Mouse (Mus musculus): ENCODE results near the gene Itpr3. TPM values are rescaled to one million over a fixed set of nuclear protein-coding genes. Genes with fewer than 3 reads are reported as not detected.

Gene Itpr3
- total RNA-seq, 2 experiments from 2014 or later, result 3.6 to 6.2 TPM

DNA sequence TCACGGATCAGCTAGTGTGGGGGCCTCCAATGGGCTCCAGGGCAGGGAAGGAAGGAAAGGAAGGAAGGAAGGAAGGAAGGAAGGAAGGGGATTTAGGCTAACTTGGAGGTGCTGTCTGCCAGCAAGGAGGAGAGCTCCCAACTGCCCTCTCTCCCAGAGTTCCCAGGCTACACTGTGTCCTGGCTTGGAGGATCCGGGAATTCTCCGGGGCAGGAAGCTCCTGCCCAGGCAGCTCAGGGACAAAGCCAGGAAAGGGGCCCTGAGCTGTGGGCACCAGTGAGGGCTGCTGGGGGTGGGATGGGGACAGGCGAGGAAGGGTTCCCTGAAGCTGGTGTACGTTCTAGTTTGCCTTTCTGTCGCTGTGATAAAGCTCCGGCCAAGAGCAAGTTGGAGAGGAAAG is 20.6 kb upstream of the Itpr3 start:
- no peak for ATAC-seq (replicated peaks; ENCODE audit: poor library complexity)

DNA sequence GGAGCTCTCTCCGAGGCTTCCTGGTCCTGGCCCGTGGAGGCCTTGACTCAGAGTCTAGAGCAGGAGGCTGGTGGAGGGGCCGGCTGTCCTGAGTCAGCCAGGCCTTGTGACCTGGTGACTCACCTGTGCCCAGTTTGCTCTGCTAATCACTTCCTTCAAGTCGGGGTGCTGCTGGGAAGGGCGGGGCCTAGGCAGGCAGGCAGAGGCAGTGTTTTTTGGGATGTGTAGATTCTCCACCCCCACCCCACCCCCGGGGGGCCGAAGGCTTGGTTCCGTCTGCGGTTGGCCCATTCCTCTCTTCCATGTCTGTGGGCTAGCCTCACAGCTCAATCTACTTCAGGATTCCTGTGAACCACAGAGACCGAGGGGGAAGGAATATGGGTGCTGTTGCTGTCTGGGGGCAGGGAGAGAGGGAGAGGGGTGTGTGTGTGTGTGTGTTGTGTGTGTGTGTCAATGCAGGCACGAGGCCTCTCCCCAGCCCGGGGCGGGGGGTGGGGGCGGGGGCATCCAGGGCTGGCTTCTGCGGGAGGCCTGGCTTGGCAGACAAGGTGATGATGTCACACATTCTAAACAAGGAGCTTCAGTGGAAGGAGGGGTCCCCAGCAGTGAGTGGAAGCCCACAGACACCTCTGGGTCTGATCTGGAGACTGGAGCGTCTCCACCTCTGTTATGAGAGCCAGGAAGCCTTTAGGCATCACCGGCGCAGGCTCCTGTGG is 18.6 kb upstream of the Itpr3 start:
- no peak for ATAC-seq (replicated peaks; ENCODE audit: poor library complexity)

DNA sequence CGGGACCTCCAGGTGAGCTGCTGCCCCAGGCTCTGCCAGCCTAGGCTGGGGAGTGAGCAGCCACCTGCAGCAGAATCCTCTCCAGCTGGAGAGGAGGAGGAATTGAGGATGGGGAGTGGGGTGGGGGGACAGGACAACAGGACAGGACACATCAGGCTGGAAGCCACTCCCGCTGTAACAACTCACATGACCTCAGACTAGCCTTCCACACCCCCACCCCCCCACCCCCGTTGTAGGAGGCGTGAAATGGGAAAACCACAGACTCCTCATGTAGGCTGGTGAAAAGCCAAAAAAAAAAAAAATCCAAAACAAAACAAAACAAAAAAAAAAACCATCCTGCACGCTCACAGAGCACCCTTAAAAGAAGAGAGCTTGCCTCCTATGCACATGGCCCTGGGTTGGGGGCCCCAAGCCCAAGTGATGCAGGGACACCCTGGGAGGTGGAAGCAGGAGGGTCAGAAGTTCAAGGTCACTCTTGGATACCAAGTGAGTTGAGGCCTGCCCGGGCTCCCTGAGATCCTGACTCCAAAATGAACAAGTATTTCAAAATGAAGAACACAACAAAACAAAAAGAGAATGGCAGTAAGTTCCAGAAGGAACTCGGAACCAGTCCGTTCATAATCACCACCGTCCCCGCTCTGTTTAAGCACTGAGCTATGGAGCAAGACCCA is 17.5 kb upstream of the Itpr3 start:
- ATAC-seq (replicated peaks; ENCODE audit: poor library complexity), result no peak

DNA sequence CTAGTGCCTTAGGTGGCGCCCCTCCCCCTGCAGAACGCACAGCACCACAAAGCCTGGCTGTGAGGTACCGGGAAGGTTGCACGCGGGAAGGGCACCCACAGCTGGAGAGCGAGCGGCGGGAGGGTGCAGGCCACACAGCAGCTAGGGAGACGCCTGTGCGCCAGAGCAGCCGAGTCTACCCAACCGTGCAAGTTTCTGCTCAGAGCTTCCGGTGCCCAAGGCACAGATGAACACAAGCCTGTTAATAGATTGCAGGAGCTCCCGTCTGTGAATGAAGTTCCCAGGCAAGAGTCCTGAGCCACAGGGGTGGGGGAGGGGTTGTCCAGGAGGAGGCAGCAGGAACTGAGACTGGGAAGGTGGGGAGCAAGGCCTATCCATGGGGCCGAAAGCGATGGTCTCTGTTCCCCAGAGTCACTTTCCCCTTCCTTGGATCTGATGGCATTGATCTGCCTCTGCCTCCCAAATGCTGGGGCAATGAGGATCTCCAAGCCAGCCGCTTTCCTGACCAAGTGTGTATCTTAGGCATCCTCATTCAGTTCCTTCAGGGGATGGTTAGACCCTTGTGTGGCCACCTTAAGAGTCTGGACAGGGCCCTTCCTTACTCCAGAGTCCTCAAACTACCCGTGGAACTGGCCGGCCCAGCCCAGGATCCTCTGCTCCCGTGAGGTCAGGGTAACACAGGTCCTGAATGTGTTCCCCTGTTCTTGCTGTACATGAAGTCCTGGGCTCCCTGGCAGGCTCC is 16.6 kb upstream of the Itpr3 start:
- ATAC-seq (replicated peaks; ENCODE audit: poor library complexity), result no peak

DNA sequence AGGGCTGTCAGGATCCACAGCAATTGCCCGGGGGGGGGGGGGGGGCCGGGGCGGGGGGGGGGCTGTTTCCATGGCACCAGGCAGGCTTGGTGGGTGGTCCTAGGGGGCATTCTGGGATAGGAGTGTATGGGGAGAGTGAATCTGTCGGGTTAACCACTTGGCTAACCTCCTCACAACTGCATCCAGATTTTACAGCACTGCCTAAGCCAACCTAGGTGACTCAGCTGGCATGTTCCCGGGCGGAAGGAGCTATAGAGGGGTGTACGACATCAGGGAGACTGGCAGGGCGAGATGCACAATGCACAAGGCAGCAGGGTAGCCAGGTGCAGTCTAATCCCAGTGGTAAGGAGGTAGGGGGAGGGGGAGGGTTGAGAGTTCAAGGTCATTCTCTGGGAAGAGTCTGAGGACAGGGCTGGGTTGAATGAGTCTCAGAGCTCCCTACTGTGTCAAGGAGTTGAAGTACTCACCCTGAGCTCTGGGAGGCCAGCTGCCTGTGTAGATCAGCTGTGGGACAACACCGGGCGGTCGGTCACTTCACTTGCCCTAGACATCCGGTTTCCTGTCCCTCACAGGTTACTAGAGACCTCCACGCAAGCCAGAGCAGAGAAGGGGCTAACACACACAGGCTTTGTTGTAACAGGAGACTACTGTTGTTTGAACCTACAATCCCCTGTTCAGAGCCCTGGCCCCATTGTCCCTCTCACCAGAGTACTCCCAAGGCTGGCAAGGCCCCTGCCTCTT is 15.9 kb upstream of the Itpr3 start:
- no peak for ATAC-seq (replicated peaks; ENCODE audit: poor library complexity)

DNA sequence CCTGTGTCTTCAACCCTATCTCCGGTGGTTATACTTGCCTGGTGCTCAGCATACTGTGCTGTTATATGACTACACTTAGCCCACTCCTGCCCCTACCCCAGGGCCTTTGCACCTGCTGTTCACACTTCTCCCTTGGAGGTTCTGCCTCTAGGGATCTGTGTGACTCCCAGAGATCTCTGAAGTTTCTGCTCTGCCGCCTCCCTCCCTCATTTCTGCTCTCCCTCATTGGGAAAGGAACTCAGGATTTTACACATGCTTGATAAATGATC is 15.4 kb upstream of the Itpr3 start:
- ATAC-seq (replicated peaks; ENCODE audit: poor library complexity), result no peak

DNA sequence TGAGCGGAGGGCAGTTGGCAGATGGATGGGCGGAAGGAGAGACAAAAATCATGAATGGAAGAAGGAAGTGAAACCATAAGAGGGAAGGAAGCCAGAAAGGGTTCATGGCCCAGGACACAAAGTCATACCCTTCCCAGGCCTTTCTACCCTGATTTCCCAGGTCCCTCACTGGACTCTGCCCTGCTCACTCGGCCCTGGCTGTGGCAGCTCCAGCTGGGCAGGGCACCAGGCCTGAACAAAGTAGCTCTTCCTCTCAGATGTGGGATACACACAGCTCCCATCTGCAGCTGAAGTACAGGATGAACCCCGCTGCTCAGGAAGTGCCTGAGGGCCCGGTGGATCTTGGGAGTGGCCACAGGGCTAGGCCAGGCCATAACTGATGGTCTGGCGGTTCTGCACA is 14.3 kb upstream of the Itpr3 start:
- ATAC-seq (replicated peaks; ENCODE audit: poor library complexity), result peak; percentile 48

DNA sequence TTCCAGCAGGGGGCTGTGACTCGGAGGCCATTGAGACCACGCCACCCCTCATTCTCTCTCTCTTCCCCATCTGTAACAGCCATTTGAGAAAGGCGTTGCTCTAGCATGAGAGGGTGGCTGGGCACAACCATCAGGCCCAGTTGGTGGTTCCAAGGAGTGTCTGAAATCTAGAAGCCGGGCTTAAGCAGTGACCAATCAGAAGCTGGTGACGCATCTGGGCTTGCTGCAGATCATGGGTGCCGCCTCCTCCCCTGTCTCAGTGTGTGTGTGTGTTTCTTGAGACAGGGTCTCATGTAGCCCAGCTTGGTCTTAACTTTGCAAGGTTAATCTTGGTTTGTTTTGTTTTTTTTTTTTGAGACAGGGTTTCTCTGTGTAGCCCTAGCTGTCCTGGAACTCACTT is 11.9 kb upstream of the Itpr3 start:
- no peak for ATAC-seq (replicated peaks; ENCODE audit: poor library complexity)

DNA sequence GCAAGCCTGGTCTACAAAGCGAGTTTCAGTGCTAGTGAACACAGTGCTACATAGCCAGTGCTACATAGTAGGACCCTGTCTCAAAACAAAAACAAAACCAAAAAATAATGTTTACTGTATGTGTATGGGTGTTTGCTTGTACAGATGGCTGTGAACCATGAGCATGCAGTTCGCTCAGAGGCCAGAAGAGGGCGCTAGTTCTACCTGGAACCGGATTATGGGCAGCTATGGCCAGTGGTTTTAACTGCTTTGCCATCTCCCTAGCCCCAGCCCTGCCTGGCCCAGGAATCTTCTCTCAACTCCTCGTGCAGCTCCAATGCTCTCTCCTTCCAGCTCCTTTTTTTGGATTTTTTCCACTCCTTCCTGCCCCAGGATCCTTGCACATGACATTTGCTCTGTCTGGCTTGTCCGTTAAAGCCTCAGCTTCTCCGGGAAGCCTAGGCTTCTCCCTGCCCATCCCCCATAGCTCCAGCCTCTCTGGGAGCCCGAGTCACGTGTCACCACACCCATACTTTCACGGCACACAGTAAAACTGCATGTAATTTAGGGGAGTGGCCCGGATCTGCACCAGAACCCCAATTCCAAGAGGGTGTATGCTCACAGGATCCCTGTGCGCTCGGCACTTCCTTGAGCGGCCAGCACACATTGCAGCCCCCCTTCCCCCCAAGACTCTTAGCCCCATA is 9.2 kb upstream of the Itpr3 start:
- peak; percentile 36; the same call in 1 of the 2 replicates for ATAC-seq (replicated peaks; ENCODE audit: poor library complexity)

DNA sequence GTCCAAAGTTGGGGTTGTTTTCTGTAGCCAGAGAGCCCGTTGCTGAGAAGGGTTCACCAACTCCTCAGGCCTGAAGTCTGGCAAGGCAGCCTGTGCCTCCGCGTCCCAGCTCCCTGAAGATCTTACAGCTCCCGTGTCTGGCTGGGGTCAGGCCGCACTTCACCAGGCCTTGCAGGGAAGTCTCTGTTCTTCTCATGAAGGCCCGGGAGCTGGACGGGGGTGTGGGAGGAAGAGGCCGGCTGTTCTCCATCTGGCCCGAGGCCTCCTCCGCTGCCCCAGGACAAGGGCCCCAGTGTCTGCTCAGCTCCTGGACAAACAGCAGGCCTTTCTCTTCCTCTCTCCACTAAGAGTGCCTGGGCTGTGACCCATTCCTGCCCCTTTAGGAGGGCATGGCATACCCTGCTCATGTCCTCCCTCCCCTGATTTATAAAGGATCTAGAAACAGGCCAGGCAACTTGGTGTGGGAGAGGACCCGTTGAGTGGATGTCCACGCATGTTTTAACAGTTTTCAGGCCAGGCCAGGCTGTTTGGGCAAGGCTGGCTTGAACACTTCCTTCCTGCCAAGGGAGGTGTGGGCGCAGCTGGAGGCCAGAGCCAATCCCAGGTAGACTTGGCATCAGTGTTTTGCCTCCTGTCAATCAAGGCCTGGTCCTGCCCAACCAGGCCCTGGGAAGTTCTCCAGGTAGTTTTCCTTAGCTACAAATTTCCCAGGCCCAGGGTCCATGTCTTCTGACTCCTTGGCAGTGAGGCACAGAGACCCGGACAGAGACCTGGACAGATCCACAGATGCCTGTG is 8.5 kb upstream of the Itpr3 start:
- ATAC-seq (replicated peaks; ENCODE audit: poor library complexity), result no peak

DNA sequence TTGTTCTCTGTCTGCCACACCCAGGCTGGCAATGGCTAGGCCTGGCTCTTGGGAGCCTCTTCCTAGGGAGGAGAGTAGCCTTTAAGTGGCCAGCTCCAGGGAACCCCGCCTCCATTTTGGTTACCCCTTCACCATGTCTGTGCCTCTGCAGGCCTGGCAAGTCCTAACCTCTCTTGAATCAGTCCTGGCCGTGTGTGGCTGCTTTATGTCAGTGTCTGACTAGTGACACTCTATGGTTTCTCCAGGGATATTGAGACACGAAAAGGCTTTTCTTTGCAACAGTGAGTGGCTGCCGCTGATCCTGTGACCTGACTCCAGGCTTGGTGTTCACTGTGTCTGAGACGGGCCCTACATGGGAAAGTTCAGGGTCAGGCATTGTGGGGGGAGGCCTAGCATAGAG is 6.3 kb upstream of the Itpr3 start:
- no peak for ATAC-seq (replicated peaks; ENCODE audit: poor library complexity)

DNA sequence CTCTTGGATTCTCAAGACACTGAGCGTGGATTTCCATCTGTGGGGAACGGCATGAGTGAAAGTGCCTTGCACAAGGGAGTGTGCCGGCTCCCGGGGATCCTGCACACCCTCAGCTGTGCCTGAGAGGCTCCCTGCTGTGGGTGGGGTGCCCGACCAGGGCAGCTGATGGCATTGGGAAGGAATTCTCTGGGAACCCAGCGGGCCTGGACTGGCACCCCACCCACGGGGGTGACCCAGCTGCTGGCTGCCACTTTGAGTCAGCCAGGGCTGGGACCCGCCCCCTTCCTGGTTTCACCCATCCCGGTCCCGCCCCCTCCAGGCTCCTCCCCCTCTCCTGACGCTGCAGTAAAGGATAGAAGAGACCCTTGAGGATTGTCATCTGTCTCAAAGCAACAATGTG is 5.6 kb upstream of the Itpr3 start:
- peak; percentile 63 for ATAC-seq (replicated peaks; ENCODE audit: poor library complexity)

DNA sequence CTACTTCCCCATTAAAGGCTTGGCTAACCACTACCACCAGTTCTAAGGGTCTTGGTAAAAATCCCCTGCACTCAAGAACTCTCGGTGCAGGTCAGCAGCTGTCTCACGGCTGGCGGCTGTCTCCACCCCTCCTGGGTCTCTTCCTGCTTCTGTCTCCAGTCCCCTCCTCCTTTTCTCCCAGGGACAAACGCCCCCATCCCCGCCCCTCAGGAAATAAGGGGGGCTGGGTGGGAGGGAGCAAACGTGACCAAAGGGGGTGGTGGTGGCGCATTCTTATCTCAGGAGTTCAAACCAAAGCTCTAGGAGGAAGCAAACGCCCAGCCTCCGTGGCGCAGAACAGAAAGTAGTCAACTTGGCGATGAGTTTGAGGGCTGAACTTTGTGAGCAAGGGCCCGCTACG is 934 bp upstream of the Itpr3 start:
- ATAC-seq (replicated peaks; ENCODE audit: poor library complexity), result peak; percentile 69

DNA sequence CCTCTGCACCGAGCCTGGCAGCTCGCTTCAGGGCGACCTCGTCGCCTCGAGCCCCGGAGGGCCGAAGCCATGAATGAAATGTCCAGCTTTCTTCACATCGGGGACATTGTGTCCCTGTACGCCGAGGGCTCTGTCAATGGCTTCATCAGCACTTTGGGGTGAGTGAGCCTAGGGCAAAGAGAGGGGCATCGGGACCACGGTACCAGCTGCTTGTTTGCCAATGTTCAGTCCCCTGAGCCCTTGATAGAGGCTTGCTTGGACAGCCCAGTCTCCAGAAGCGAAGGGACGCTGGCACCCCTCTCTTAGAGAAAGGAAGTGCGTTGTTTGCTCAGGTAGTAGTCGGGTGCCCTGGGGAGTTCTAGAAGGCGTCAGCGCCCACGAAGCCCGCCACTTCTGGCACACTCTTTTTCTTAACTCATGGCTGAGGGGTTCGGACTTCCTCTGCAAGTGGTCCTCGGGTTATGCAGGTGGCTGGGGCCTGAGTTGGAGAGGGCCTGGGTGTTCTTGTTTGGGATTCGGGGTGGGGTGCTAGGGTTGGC is 482 bp downstream of the Itpr3 start:
- ATAC-seq (replicated peaks; ENCODE audit: poor library complexity), result no peak

DNA sequence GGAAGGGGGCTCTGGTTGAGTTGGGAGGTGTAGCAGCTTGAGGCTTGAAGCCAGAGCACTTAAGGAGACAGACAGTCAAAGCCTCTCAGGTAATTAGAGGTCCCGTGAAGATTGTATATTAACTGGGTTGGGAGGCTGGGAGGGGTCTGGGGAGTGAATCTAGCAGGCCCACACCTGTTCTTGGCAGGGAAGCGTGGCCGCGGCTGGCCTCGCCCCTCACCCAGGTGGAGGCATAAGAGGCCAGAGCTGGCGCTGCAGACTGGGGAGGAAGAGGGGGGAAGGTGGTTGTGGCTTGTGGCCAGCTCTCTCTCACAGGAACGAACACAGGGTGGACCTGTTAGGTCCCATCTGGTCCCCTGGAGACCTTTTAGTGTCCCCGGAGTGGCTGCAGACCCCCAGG is 3.6 kb downstream of the Itpr3 start:
- ATAC-seq (replicated peaks; ENCODE audit: poor library complexity), result no peak

DNA sequence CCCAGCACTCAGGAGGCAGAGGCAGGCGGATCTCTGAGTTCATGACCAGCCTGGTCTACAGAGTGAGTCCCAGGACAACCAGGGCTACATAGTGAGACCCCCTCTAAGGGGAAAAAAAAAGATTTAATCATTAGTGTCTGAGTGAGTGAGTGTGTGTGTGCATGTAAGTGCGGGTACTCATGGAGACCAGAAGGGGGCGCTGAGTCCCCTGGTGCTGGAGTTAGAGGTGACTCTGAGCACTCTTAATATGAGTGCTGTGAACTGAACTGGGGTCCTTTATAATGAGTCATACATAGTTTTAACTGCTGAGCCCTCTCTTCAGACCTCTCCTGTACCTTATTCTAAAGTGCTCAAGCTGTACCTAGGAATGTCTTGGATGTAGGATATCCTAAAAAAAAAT is 4.6 kb downstream of the Itpr3 start:
- ATAC-seq (replicated peaks; ENCODE audit: poor library complexity), result no peak

DNA sequence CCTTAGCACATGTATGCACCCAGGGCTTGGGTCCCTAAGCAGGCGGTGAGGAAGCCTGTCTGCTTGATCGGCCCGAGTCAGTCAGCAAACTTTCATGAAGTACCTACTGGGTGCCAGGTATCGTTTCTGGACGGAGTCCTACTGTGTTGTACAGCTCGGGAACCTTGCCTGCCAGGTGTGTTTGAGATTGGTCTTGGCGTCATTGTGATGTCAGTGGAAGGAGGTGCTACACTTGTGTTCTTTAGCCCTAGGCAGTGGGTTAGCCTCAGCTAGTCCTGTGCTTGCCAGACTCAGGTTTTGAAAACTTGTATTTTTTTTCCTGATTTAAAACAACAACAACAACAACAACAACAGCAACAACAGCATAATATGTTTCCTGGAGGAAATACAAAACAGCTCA is 5.6 kb downstream of the Itpr3 start:
- ATAC-seq (replicated peaks; ENCODE audit: poor library complexity), result no peak

DNA sequence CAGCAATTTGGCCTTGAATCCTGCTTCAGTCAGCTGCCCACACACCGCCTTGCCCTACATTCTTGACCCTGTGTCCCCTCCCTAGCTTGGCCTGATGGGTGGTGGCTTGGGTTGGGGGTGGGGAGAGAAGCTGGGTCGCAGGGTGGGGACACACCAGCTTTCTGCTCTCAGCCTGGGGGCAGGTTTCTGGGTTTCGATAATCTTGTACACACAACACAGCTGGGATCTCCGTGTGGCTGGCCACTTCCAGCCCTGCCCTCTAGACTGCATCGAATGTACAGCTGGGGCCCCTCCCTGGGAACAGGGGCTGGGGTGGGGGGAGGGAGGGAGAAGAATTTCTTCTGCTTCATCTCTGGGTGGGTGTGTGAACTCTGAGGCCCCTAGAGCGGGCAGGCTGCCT is 6.6 kb downstream of the Itpr3 start:
- no peak for ATAC-seq (replicated peaks; ENCODE audit: poor library complexity)

DNA sequence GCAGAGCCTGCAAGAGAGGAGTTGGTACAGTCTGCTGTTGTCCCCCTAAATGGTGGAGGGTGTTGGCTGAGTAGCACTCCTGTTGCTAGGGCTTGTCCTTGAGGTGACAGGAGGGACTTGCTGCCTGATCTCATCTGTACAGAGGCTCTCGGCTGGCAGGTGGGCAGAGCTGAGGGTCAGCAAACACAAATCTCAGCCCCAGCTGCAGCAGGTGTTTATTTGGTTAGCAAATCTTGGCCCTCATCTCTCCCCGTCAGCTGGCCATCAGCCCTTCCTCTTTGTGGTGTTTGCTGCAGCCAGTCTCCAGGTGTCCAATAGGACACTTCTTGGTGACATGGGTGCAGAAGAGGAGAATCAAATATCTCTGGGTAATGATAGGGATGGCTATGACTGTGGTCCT is 7.1 kb downstream of the Itpr3 start:
- no peak for ATAC-seq (replicated peaks; ENCODE audit: poor library complexity)

DNA sequence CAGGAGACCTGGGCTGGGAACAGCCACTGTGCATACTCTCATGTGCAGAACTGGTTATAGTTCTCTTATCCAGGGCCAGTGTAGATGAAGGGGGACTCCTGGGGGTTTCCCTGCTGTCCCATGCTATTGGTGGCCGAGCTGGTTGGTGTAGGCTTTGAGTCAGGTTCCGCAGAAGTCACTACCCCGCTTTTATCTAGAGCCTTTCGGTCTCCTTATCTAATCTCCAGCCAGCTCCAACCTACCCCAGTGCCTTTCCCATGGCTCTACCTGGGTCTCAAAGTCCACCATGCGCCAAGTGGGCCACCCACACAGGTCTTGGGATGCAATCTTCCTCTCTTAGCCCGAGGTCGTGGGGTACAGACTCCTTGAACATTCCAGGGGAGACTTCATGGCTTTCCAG is 9.0 kb downstream of the Itpr3 start:
- ATAC-seq (replicated peaks; ENCODE audit: poor library complexity), result no peak

All from megakaryocyte progenitor cell, adult 5-6 weeks (primary cell).